Comparison of ENCODE assay signal across 8 mouse cellular contexts in the genomic region with DNA sequence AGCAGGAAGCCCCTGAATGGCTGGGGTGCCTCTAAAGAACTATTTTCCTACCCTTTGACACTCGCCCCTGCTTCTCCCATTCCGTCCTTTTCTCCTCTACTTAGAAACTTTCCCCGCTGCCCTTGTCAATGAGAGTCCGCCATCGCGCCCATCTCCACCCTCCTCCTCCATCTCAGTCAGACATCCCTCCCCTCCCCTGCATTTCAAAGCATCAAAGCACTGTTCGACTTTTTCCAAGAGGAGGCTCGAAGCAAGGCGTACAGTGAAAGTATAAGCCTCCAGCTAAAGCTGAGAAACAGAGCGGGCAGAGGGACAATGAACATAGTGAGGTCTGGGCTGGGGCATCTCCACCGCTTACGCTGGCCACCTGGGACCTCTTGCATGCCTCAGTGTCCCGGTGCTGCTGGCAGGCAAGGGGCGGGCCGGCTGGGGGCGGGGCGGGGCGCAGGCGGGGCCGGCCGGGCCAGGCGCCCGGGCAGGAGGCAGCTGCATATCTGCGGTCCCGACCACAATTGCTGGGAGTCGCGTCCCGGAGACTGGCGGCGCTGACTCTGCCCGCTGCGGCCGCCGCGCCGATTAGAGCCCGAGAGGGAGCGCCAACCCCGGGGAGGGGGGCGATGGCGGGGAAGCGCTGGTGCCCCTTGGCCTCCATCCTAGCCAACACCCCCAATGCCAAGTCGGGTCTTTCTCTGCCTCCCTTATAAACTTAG. TPM values are rescaled to one million over a fixed set of nuclear protein-coding genes. Genes with fewer than 3 reads are reported as not detected.
DNase-seq lines count a peak whose midpoint lies in the region; ATAC-seq lines count a peak whose summit lies in the region.

No protein-coding gene starts in this region.

- under 1% methylated on average over 39 of the region's 43 CpGs for WGBS in heart, embryonic 11.5 days (ENCODE audit: insufficient replicate concordance)

- H3K4me3 ChIP-seq in heart, embryonic 11.5 days (ENCODE audit: low read depth, low read length), result peak overlapping the region; percentile 62

- peak overlapping the region; percentile 37 for H3K27ac ChIP-seq in heart, embryonic 11.5 days (ENCODE audit: low read depth, low read length)

- H3K36me3 ChIP-seq in heart, embryonic 11.5 days (ENCODE audit: control insufficient read depth, insufficient read depth, low read length), result no peaks in the 10 kb centered on the region

- peaks cover 12% of the 10 kb centered on the region for H3K4me1 ChIP-seq in heart, embryonic 11.5 days (ENCODE audit: control insufficient read depth, insufficient read depth, low read length)

- peak overlapping the region; percentile 97 for H3K4me2 ChIP-seq in heart, embryonic 11.5 days

- ATAC-seq in heart, embryonic 11.5 days (replicated peaks; ENCODE audit: insufficient number of reproducible peaks, low FRiP score, low TSS enrichment), result peak; percentile 83

- H3K9me3 ChIP-seq in heart, embryonic 11.5 days (replicated peaks; ENCODE audit: control insufficient read depth, low read length), result no peaks in the 10 kb centered on the region

- DNase-seq in cerebellum, adult 11-12 months, result peak; percentile 17
- no peak for DNase-seq in cerebellum, adult 8-10 months
- DNase-seq in Muller cell, postnatal 12 days (ENCODE audit: inconsistent ontology term), result peak; percentile 85
- DNase-seq in embryo, embryonic 10.5 days (ENCODE audit: low spot score), result peak; percentile 69
- DNase-seq in kidney, postnatal 25 days, result peak; percentile 61 to 80
- DNase-seq in lung, postnatal 4 days, result peak; percentile 61 to 71
- DNase-seq in spleen, postnatal 10 days (ENCODE audit: low spot score in 2 of 2), result peak; percentile 60 to 62

- H3K27me3 ChIP-seq in heart, embryonic 11.5 days (ENCODE audit: control insufficient read depth, insufficient read depth, low read length), result 0 out of 2 replicates have a peak, but pooled peaks cover 3% of the 10 kb centered on the region

- H3K9ac ChIP-seq in heart, embryonic 11.5 days (ENCODE audit: low read depth, low read length), result peak overlapping the region; percentile 66

RNA-seq across cellular contexts. Expression of a gene that starts 9.6 kb away (rescaled TPM):
- 0.20 and 0.52 TPM in 2 replicates for polyA plus RNA-seq in heart, embryonic 11.5 days (2014; fragmentation: Nextera tagmentation; extraction: Ambion mirVana)

RNA-seq across cellular contexts. Expression of a gene that starts 26.0 kb away (rescaled TPM):
- polyA plus RNA-seq in heart, embryonic 11.5 days (2014; fragmentation: Nextera tagmentation; extraction: Ambion mirVana), result 62.9 and 64.9 TPM in 2 replicates

RNA-seq across cellular contexts. Expression of a gene that starts 29.3 kb away (rescaled TPM):
- polyA plus RNA-seq in heart, embryonic 11.5 days (2014; fragmentation: Nextera tagmentation; extraction: Ambion mirVana), result 7.5 and 8.1 TPM in 2 replicates

RNA-seq across cellular contexts. Expression of a gene that starts 45.1 kb away (rescaled TPM):
- polyA plus RNA-seq in heart, embryonic 11.5 days (2014; fragmentation: Nextera tagmentation; extraction: Ambion mirVana), result 72.7 and 77.8 TPM in 2 replicates

RNA-seq across cellular contexts. Expression of a gene that starts 50.7 kb away (rescaled TPM):
- polyA plus RNA-seq in heart, embryonic 11.5 days (2014; fragmentation: Nextera tagmentation; extraction: Ambion mirVana), result 307 and 350 TPM in 2 replicates
